Mouse (Mus musculus): Measurements from ENCODE around the gene Smco3. TPM values are rescaled to one million over a fixed set of nuclear protein-coding genes. Genes with fewer than 3 reads are reported as not detected.

Smco3 gene
- polyA plus RNA-seq (2014; fragmentation: Illumina TruSeq; extraction: RNeasy Lipid Tissue Mini Kit (QIAGEN cat#74804)) = 0.57 TPM

GRCm38 (mm10) chr6:136835352-136835751 is at the start of gene Smco3:
Smco3 (minus strand) TSS chr6:136835452.

GRCm38 (mm10) chr6:136875670-136876069 is 40.4 kb upstream of the Smco3 start, which contains the start of gene Mgp:
Mgp (minus strand) TSS chr6:136875823.

GRCm38 (mm10) chr6:136857186-136857872 is 22.1 kb upstream of the Smco3 start, which contains the start of gene Art4:
Art4 (minus strand) TSS chr6:136857733.

GRCm38 (mm10) chr6:136827881-136828561 is 7.2 kb downstream of the Smco3 start, which contains the start of gene Wbp11:
Wbp11 (minus strand) TSS chr6:136828233.

GRCm38 (mm10) chr6:136827516-136827880 is 7.8 kb downstream of the Smco3 start, which contains the start of gene BC049715:
BC049715 (plus strand) TSS chr6:136827626.

GRCm38 (mm10) chr6:136808014-136808417 is 27.2 kb downstream of the Smco3 start, which contains the start of gene H2afj:
H2afj (plus strand) TSS chr6:136808244.

GRCm38 (mm10) chr6:136803739-136804633 is 31.3 kb downstream of the Smco3 start, which contains the start of gene Hist4h4:
Hist4h4 (minus strand) TSS chr6:136804415.

GRCm38 (mm10) chr6:136781377-136781986 is 53.8 kb downstream of the Smco3 start, which contains the start of gene Gucy2c:
Gucy2c (minus strand) TSS chr6:136781765.

Other genes starting within 250 kb of the Smco3 start
- gene Plbd1, start 173.5 kb downstream of the Smco3 start, polyA plus RNA-seq (2014; fragmentation: Illumina TruSeq; extraction: RNeasy Lipid Tissue Mini Kit (QIAGEN cat#74804)) = 27.6 TPM
- not detected for gene Gucy2c, start 53.7 kb downstream of the Smco3 start, polyA plus RNA-seq (2014; fragmentation: Illumina TruSeq; extraction: RNeasy Lipid Tissue Mini Kit (QIAGEN cat#74804))
- not detected for gene Hist4h4, start 31.0 kb downstream of the Smco3 start, polyA plus RNA-seq (2014; fragmentation: Illumina TruSeq; extraction: RNeasy Lipid Tissue Mini Kit (QIAGEN cat#74804))
- gene H2afj, start 27.2 kb downstream of the Smco3 start, polyA plus RNA-seq (2014; fragmentation: Illumina TruSeq; extraction: RNeasy Lipid Tissue Mini Kit (QIAGEN cat#74804)) = 4.6 TPM
- 0.51 TPM for gene BC049715, start 7.8 kb downstream of the Smco3 start, polyA plus RNA-seq (2014; fragmentation: Illumina TruSeq; extraction: RNeasy Lipid Tissue Mini Kit (QIAGEN cat#74804))
- gene Wbp11, start 7.2 kb downstream of the Smco3 start, polyA plus RNA-seq (2014; fragmentation: Illumina TruSeq; extraction: RNeasy Lipid Tissue Mini Kit (QIAGEN cat#74804)) = 142 TPM
- gene Art4, start 22.3 kb upstream of the Smco3 start, polyA plus RNA-seq (2014; fragmentation: Illumina TruSeq; extraction: RNeasy Lipid Tissue Mini Kit (QIAGEN cat#74804)) = 25.6 TPM
- gene Mgp, start 40.4 kb upstream of the Smco3 start, polyA plus RNA-seq (2014; fragmentation: Illumina TruSeq; extraction: RNeasy Lipid Tissue Mini Kit (QIAGEN cat#74804)) = 138 TPM
- not detected for gene Erp27, start 86.7 kb upstream of the Smco3 start, polyA plus RNA-seq (2014; fragmentation: Illumina TruSeq; extraction: RNeasy Lipid Tissue Mini Kit (QIAGEN cat#74804))
- not detected for gene Pde6h, start 88.4 kb upstream of the Smco3 start, polyA plus RNA-seq (2014; fragmentation: Illumina TruSeq; extraction: RNeasy Lipid Tissue Mini Kit (QIAGEN cat#74804))
- 11.5 TPM for gene Arhgdib, start 106.4 kb upstream of the Smco3 start, polyA plus RNA-seq (2014; fragmentation: Illumina TruSeq; extraction: RNeasy Lipid Tissue Mini Kit (QIAGEN cat#74804))